Mouse (Mus musculus) small intestine, adult 2 months (tissue): ENCODE data around the gene Slc43a2.

ENCODE experiments used
- CTCF ChIP-seq: fragments of 200-500 bp; IDR thresholded peaks from 2 replicates; pipeline ENCODE4 v1.5.1; 2012; ENCODE audit warnings: low read depth, mild to moderate bottlenecking, control low read depth, inconsistent platforms, low read length, moderate library complexity, mixed read lengths; ENCODE audit not compliant: insufficient replicate concordance, insufficient read length; ENCODE audit errors: extremely low read depth
- POLR2A ChIP-seq: fragments of 200-500 bp; IDR thresholded peaks from 2 replicates; pipeline ENCODE4 v1.6.1; 2012; ENCODE audit warnings: low read depth, mild to moderate bottlenecking, control low read depth, inconsistent platforms, low read length, moderate library complexity

GRCm38 (mm10) chr11:75532340-75533277 lies 1.1 kb downstream of the Slc43a2 start:
- TF ChIP-seq POLR2A (peak; percentile 23; the same call in 1 of the 2 replicates), CTCF (no peak)
